Mouse (Mus musculus) embryonic fibroblast, embryonic 13.5 days (primary cell): ENCODE measurements around the gene Efna1. TPM values are rescaled to one million over a fixed set of nuclear protein-coding genes. Genes with fewer than 3 reads are reported as not detected.

Source experiments
- H3K27ac ChIP-seq: 2 replicates; pipeline ENCODE4 v1.5.1; 2012; ENCODE audit warnings: low read length, control low read depth, inconsistent platforms; ENCODE audit not compliant: insufficient read depth
- H3K4me1 ChIP-seq: 2 replicates; pipeline ENCODE4 v1.6.1; 2011; ENCODE audit warnings: low read length; ENCODE audit not compliant: control insufficient read depth, insufficient read depth
- H3K4me3 ChIP-seq: 2 replicates; pipeline ENCODE4 v1.5.1; 2011; ENCODE audit warnings: mild to moderate bottlenecking, control low read depth, low read length; ENCODE audit not compliant: insufficient read depth
- CTCF ChIP-seq: IDR thresholded peaks from 2 replicates; pipeline ENCODE4 v1.5.1; 2011; ENCODE audit warnings: mild to moderate bottlenecking, control low read depth, low read length, moderate library complexity, borderline replicate concordance; ENCODE audit not compliant: insufficient read depth
- POLR2A ChIP-seq: IDR thresholded peaks from 2 replicates; pipeline ENCODE4 v1.6.1; 2011; ENCODE audit warnings: low read depth, mild to moderate bottlenecking, control low read depth, low read length, moderate library complexity
- polyA plus RNA-seq: library from polyadenylated mRNA; stranded (reverse); fragments of >200 nt; gene quantifications from 2 replicates; pipeline ENCODE4 v1.2.4, GENCODE M21; 2011; ENCODE audit warnings: low read depth; ENCODE audit not compliant: missing spikeins, insufficient read length

Gene Efna1
- polyA plus RNA-seq, 1 experiment, result 7.1 TPM

GRCm38 (mm10) chr3:89314791-89315190, 33.8 kb upstream of the Efna1 start:
- no peaks in the 10 kb centered on the region for H3K4me1 ChIP-seq
- no peak for TF ChIP-seq POLR2A
- TF ChIP-seq CTCF, result no peak
- no peak overlapping the region for H3K27ac ChIP-seq
- no peak overlapping the region for H3K4me3 ChIP-seq

- TF ChIP-seq POLR2A (no peak), CTCF (no peak)
- Histone ChIP-seq H3K4me1 (no peaks in the 10 kb centered on the region), H3K27ac (no peak overlapping the region), H3K4me3 (no peak overlapping the region)
These were observed 33.4 kb upstream of the Efna1 start for GRCm38 (mm10) chr3:89314340-89314739.

GRCm38 (mm10) chr3:89308089-89308488, 27.1 kb upstream of the Efna1 start:
- TF ChIP-seq POLR2A (no peak), CTCF (peak; percentile 58; the same call in 1 of the 2 replicates)
- Histone ChIP-seq H3K4me3 (no peak overlapping the region), H3K4me1 (no peaks in the 10 kb centered on the region), H3K27ac (no peak overlapping the region)

DNA sequence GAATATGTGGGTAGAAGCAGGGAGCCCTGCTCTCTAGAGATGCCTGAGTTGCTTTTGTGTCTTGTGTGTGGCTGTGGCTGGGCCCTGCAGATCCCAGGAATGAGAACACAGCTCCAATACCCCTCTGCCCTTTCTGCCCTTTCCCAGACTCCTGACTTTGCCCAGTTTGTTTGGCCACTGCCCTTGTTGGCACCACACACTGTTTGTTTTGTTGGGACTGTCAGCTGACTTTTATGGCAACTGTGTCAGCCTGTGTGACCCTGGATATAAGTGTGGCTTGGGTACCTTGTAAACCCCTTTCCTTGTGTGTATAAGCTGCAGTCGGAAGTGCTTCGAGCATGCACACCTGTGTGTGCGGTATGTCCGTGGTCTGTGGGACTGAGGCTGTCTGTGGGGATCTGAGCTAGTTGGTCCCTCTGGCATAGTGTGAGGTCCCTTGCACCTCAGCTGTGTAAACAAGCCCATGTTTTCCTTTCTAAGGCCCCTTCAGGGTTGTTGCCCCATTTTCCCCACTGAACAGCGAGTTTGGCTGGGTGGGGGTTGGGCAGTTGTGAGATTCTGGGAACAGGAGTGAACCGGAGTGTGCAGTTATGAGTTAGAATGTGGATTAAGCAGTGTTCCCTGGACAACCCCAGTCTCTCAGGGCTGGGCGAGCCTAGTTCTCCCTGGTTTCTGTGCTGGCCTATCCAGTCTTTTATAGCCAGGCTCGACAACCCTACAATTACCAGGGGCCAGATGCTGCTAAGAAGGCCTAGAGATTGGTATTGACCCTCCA, 24.8 kb upstream of the Efna1 start:
- no peak for TF ChIP-seq POLR2A
- no peak for TF ChIP-seq CTCF
- H3K4me3 ChIP-seq, result no peak overlapping the region
- H3K27ac ChIP-seq, result no peak overlapping the region
- no peaks in the 10 kb centered on the region for H3K4me1 ChIP-seq

DNA sequence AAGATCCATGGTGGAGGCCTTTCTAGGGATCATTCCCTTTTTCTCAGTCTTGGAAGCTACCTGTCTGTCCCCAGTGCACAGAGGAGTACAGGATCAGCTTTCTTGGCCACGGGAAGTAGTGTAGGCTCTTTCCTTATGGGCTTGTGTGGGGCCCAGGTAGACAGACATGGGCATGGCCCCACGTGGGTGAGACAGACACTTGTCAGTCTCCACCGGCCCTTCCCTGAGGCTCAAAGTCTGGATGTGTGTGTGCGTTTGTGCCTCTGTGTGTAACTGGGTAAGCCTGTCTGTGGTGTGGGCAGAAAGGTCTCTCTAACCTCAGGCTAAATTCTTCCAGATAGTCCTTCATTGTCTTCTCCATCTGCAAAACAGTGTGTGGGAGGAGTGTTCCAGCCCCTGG, 24.2 kb upstream of the Efna1 start:
- Histone ChIP-seq H3K4me1 (0 out of 2 replicates have a peak, but pooled peaks cover 2% of the 10 kb centered on the region), H3K27ac (no peak overlapping the region), H3K4me3 (no peak overlapping the region)
- TF ChIP-seq CTCF, result no peak
- no peak for TF ChIP-seq POLR2A

DNA sequence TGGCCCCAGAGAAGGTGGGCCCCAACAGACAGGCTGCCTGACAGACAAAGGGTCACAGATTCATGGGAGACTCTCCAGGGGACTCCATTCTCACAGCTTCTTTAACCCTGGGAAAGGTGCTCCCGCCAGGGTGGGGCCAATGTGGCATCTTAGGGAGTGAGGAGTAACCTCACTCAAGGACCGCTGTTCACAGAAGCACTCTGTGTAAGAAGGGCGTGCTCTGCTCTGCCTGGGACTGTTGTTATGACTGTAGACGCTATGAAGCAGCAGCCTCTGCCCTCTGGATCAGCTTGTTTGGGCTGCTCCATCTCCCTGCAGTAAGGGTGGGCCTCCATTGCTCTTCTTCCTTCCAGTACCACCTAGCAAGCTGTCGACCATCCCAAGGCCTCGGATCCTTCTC, 23.5 kb upstream of the Efna1 start:
- Histone ChIP-seq H3K4me1 (0 out of 2 replicates have a peak, but pooled peaks cover 4% of the 10 kb centered on the region), H3K4me3 (no peak overlapping the region), H3K27ac (no peak overlapping the region)
- TF ChIP-seq POLR2A (no peak), CTCF (no peak)

- H3K4me1 ChIP-seq, result peaks cover 7% of the 10 kb centered on the region; the same call in 1 of the 2 replicates
- H3K27ac ChIP-seq, result no peak overlapping the region
- TF ChIP-seq CTCF, result no peak
- TF ChIP-seq POLR2A, result no peak
- H3K4me3 ChIP-seq, result no peak overlapping the region
These were observed 19.6 kb upstream of the Efna1 start for GRCm38 (mm10) chr3:89300514-89300913.

DNA sequence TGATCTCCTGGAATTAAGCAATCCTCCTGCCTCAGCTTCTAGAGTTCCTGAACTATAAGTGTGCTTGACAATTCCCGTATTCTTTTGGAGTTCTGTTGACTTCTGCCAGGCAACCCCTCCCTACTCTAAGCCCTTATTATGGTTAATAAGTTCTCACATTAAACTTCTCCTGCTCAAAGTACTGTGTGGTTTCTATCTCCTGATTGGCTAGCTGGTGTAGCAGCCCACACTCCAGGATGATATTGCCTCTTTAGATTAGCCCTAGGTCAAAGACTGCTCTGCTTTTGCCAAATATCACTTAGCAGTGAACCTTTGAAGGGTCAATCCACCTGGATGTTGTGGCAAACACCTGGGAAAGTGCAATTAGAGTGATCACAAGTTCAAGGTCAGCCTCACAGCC, 19.1 kb upstream of the Efna1 start:
- Histone ChIP-seq H3K4me1 (peaks cover 7% of the 10 kb centered on the region; the same call in 1 of the 2 replicates), H3K4me3 (no peak overlapping the region), H3K27ac (no peak overlapping the region)
- TF ChIP-seq CTCF (no peak), POLR2A (no peak)

- no peak overlapping the region; the same call in 1 of the 2 replicates for H3K27ac ChIP-seq
- TF ChIP-seq CTCF (no peak), POLR2A (0 out of 2 replicates have a peak, but pooled peaks have one; percentile 24)
- H3K4me3 ChIP-seq, result no peak overlapping the region
- peaks cover 7% of the 10 kb centered on the region; the same call in 1 of the 2 replicates for H3K4me1 ChIP-seq
These were observed 18.6 kb upstream of the Efna1 start for GRCm38 (mm10) chr3:89299499-89299898.

DNA sequence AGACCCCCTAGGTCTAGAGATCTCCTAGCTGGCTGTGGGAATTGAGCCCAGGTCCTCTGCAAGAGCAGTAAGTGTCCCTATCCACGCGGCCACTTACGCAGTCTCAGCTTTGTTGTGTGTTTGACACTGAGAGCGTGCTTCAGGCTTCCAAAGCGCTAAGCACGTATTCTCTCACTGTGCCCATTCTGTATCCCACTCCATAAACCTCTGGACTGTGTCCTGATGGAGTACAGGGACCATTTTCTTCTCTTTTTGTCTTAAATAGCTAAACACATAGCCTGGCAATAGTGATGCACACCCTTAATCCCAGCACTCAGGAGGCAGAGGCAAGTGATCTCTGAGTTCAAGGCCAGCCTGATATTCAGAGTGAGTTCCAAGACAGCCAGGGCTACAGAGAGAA, 18.0 kb upstream of the Efna1 start:
- H3K27ac ChIP-seq, result no peak overlapping the region
- TF ChIP-seq POLR2A (no peak), CTCF (no peak)
- H3K4me1 ChIP-seq, result peaks cover 7% of the 10 kb centered on the region; the same call in 1 of the 2 replicates
- no peak overlapping the region for H3K4me3 ChIP-seq
